Mouse (Mus musculus): Measurements from ENCODE around the gene Rassf1.

Gene Rassf1

DNA sequence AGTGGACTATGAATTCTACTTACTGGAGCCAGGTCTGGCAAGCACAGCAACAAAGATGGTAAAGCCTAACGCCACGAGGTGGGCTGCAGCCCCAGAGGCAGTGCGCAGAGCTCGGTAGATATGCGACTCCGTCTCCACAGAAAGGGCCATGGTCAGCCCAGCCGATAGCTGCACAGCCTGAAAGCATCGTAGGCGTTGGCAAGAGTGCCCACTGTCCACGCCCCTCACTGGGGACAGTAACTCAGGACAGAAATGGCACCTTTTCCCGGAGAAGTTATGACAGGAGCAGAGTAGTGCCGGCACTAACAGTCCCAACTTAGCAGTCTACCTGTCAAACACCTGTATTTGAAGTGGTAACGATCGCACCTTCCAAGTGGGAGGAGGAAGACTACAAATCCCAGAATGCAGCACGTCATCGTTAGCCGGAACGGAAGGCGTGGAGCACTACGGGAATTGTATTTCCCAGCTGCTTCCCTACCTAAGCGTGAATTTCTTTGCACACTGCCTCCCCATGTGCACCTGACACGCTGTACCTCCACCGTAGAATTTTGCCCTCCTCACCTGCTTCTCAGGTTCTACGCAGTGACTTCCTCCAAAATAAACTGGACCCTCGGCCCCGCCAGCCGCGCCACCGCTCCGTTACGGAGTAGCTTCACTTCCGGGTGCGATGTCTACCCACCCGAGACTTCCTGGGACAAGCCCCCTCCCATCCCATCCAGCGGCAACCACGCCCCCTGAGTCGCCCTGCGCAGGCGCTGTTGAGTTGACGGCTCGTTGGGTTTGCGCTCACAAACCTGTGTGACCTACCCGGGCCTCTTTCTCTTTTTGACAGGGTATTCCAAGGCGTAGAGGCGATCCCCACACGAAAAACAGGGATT is 9.6 kb upstream of the Rassf1 start, which contains the start of the genes Cyb561d2 and Nprl2:
Gene Cyb561d2, minus strand, starts transcription at position 720 of the 878 bp plus-strand sequence.
Gene Nprl2, plus strand, starts transcription at position 753 of the 878 bp plus-strand sequence.
- DNase-seq = peak; percentile 98

DNA sequence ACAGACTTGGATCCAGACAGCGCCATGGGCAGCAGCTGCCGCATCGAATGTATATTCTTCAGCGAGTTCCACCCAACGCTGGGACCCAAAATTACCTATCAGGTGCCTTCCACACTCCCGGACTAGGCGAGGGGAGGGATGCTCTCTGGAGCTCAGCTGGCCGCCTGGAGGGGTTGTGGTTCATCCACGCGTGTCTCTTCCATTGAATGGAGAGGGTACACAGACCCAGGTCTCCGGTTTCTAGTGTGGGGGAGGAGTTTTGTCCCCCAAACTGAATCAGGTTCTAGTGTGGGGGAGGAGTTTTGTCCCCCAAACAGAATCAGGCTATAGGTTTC is 9.0 kb upstream of the Rassf1 start:
- DNase-seq = no peak

DNA sequence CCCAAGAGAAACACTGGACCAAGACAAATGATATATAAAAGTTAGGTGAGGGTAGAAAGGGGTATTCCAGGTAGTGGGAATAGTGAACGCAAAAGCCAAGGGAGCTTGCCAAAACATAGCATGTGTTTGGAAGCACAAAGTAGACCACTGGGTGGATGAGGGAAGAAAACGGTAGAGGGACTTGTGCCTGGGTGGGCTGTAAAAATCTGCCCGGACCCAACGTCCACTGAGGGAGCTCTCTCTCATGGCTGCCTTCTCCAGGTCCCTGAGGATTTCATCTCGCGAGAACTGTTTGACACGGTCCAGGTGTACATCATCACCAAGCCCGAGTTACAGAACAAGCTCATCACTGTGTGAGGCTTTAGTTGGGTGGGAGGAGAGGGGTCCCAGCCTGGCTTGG is 8.6 kb upstream of the Rassf1 start:
- DNase-seq = no peak

DNA sequence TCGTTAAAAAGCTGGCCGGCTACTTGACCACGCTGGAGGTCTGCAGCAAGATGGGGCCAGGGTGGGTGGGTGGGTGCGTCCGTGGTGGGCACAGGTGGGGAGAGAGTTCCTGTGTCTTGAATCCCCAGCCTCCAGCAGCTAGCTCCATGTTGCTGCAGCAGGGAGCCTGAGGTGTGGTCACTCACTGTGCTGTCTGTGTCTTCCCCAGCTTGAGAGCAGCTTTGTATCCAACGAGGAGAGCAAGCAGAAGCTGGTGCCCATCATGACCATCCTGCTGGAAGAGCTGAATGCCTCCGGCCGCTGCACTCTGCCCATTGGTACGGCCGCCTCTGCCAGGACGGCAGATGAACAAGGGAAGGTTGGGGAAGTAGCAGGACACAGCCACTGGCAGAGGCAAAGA is 8.1 kb upstream of the Rassf1 start:
- no peak for DNase-seq

DNA sequence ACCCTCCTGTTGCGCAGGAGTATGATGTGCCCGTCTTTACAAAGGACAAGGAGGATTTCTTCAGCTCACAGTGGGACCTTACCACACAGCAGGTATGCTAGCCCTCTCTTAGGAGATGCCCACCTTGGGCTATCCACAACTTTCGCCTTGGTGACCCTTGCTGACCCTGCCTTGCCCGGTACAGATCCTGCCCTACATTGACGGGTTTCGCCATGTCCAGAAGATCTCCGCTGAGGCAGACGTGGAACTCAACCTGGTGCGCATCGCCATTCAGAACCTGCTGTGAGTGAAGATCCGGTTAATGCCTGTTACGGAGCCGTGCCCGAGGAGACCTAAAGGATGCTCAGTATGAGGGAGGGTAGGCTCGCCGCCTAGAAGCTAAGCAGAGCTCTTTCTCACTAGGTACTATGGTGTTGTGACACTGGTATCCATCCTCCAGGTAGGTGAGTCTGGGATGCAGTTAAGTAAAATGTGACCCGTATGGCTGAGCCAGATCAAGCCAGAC is 7.1 kb upstream of the Rassf1 start:
- no peak for DNase-seq

DNA sequence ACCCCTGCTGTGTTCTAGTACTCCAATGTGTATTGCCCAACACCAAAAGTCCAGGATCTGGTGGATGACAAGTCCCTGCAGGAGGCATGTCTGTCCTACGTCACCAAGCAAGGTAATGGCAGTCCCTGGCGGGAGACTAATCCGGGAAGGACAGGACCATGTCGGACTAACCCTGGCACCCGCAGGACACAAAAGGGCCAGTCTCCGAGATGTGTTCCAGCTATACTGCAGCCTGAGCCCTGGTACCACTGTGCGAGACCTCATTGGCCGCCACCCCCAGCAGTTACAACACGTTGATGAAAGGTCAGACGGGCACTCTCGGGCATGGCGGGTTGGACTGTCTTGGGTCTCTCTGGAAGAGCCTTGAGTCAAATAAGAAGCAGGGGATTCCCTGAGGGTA is 6.6 kb upstream of the Rassf1 start:
- no peak for DNase-seq

DNA sequence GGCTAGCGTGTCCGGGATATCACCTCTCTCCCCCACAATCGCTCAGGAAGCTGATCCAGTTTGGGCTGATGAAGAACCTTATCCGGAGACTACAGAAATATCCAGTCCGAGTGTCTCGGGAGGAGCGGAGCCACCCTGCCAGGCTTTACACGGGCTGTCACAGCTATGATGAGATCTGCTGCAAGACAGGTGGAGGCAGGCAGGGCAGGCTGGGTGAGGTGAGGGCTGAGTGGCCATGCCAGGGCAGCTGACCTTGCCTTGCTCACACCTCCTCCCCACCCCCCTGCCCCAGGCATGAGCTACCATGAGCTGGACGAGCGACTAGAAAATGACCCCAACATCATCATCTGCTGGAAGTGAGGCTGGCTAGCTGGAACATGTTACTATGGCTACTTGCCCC is 6.2 kb upstream of the Rassf1 start:
- no peak for DNase-seq

DNA sequence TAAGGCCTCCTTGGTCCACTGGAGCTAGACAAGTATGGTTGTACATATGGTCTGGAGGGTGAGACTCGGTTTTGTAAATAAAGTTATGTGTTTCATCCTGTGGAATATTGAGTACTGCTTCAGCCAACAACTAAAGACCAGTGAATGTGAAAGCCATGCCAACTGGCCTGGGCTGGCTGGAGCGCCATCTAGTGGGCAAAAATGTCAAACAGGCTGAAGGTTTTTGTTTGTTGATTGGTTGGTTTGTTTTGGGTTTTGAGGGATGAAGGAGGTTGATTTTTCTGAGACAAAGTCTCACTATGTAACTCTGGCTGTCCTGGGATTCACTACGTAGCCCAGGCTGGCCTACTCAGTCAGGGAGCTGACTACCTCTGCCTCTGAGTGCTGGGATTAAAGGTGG is 5.8 kb upstream of the Rassf1 start:
- peak; percentile 89 for DNase-seq

DNA sequence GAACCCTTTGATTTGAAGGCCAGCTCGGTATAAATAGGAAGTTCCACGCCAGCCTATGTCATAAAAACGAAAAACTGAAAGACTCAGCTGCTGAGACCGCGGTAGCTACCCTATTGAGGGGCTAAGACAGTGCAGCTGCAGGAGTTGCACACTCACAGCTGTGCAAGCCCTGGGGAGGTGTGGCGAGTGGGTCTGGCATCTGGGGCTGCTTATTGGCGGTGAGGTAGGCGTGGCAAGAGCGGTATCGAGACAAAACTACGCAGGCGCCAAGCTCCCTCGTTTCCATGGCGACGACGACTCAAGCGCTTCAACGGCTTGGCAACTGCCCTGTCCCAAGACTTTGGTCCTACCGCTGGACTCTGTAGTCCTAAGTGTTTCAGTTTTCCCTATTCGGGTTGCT is 4.3 kb upstream of the Rassf1 start, which contains the start of gene Zmynd10:
Gene Zmynd10, plus strand, starts transcription at position 273 of the 400 bp plus-strand sequence.
- peak; percentile 95 for DNase-seq

DNA sequence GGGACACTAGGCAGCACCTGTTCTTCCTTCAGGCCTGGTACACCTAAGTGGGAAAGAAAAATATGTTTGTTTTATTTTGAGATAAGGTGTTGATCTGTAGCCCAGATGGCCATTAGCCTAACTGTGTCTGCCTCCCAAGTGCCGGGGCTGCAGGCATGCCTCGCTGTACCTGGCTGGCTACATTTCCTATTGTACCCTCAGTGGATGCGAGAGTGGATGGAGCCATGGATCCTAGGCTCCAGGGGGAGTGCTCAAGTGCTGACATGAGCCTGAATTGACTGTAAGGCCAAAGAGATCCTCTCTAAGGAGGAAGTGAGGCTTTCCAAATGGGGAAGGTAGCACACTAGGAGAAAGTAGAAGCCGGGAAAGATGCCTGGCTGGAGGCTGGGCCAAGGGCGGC is 3.4 kb upstream of the Rassf1 start:
- DNase-seq = no peak

DNA sequence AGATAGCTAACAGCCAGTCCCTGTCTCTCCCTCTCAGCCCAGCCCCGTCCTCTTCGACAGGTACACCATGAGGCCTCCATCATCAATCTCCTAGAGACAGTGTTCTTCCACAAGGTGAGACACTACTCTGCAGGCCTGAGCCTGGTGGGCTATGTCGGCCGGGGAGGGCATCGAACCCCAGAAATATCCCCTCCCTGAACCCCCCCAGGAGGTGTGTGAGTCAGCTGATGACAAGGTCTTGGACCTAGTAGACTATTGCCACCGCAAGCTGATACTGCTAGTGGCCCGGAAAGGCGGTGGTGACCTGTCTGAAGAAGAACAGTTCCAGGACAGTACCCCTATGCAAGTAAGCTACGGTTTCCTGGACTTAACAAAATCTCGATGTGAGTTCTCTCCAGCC is 2.5 kb upstream of the Rassf1 start:
- DNase-seq = no peak

DNA sequence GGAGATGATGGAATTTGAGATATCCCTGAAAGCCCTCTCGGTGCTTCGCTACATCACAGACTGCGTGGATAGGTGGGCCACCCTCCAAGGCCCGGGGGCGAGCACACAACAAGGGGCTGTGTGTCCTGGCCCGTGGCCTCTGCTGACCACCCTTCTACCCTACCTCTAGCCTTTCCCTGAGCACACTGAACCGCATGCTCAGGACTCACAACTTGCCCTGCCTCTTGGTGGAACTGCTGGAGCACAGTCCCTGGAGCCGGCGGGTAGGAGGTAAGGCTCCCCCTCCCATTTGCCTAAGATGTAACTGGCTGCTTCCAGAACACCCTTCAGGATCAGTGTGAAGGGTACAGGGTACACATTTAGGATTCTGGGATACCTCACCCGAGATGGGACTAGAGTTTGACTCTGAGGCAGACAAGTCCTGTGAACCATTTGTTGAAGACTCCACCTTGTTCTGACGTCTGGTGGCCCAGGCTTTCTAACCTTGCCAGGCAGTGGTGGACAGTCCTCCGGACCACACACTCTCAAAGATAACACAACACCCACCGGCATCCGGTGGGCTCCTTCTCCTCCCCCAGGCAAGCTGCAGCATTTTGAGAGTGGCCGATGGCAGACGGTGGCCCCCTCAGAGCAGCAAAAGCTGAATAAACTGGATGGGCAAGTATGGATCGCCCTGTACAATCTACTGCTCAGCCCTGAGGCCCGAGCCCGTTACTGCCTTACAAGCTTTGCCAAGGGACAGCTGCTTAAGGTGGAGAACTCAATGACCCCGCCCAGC is 1.9 kb upstream of the Rassf1 start:
- DNase-seq = no peak

DNA sequence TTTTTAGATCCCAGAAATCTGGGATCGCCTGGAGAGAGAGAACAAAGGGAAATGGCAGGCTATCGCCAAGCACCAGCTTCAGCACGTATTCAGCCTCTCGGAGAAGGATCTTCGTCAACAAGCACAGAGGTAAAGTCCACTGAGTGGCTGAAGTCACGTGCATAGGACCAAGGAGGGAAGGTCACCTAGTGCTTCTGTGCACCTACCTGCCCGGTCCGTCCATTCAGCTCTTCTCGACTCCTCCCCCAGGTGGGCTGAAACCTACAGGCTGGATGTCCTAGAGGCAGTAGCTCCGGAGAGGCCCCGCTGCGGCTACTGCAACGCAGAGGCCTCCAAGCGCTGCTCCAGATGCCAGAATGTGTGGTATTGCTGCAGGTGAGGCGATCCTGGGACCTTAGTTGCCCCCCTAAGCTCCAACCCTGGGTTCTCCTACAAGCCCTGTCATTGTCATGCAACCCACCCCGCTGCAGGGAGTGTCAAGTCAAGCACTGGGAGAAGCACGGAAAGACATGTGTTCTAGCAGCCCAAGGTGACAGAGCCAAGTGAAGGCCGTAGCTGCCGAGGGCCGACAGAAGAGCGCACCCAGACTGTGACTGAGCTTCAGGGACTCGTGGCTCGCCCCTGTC is 751 bp upstream of the Rassf1 start:
- DNase-seq = no peak

DNA sequence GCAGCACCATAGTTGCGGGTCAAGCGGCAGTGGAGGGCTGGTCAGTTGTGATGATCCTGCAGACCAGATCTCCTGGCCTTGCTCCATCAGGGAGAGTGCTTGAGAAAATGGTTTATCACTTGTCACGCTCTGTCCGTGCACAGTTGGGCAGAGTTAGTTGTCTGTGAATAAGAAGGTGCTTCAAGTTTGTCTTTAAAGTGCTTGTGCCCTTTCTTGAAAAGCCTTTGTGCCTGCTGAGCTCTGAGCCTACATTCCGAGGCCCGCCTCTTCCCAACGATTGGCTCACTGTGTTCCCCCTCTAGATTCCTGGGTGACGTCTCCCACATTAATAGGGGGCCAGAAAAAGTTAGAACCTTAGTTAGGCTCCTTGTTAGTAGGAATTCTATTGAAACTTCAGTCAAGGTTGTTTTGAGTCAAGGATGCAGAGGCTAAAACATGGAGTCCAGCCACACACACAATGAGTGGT is 568 bp downstream of the Rassf1 start:
- DNase-seq = no peak

DNA sequence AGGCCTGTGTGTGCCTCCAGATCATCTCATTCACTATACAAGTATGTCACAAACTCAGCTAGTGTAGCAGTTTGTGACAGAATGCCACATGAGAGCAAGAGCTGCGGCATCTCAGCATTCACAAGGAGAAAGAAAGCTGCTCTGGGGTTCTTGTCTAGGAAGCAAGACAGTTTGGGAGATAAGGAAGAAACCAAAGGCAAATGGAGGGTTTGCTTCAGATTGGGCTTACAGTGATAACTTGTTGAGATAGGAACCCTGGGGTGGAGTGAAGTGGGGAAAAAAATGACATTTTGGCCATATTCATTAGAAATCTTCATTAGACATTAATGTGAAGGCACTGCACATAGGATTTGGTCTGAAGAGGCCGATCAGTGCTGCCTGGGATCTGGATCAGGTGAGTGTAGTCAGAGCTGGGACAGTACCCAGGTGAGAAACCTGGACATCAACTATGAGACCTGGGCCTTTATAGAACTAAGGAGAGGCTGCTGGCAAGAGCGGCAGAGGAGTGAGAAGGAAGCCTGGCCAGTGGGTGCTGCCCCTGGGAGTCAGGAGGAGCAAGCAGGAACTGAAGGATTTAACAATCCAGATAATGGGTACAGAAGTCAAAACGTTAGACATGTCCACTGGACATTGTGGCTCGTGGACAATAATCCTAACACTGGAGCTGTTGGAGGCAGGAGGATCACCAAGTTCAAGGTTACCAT is 1.5 kb downstream of the Rassf1 start:
- no peak for DNase-seq

DNA sequence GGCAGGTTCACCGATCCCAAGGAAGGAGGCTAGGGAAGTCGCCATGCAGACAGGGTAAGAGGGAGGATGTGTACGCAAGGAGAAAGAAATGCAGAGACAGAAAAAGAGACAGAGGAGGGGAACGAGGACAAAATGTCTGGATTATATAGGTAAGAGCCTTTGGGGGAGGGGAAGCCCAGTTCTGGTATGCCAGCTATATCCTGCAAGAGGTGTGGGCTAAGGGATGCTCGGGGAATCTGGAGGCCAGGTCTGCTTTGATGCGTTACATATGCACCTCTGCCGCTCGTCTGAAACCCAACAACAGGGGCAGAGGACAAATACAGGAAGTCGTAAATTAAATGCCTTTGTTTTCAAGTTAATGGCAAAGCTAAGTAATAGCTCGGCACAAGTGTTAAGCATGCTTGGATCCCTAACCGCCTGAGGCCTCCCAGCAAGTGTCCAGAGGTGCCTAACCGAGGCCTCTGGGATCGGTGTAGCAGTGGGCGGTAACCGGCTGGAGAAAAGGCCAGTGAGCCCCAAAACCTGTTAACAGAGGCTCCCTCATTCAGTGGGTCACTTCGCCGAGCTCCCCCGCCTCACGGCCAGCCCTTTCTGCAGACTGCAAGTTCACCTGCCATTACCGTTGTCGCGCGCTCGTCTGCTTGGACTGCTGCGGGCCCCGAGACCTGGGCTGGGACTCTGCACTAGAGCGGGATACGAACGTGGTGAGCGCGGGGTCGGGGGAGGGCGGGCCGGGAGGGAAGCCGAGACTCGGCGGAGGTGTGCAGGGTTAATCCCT is 2.4 kb downstream of the Rassf1 start:
- peak; percentile 73 for DNase-seq

DNA sequence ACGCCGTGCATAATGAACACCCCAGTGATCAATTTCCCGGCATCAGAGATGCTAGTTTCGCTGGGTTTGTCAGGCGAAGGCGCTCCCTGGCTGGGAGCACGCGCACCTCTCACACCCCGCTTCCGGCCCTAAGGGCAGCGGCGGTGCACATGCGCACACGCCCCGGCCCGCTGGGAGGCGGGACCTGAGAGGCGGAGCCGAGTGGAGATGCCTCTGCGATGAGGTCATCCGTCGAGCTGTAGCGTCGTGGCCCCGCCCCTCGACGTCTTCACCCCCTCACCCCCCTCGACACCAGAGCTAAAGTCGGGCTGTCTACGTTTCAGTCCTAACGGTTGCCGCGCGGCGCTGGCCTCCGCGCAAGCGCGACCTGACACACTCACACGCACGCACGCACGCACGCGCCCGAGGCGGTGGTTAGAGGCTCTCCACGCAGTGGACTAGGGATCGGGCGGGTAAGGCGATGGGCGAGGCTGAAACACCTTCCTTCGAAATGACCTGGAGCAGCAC is 3.0 kb downstream of the Rassf1 start:
- peak; percentile 97 for DNase-seq

DNA sequence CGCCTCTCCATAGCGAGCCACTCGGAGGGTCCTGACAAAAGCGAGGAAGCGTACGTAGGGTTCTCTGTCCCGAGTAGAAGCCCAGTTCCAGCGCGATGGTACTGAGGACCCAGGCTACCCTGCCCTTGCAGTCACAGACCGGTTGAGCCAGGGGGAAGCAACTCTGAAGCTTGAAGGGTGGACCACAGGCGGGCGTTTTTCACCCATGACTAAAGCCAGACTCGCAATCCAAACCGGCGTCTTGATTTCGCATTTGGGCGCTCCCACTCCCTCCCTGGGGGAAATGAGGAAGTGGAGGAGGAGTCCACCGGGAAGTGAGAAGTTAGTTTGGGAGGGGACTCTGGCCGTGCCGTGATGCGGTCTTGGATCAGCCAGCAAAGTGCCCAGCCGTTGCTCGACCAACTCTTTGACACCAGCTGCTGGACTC is 3.7 kb downstream of the Rassf1 start:
- DNase-seq = no peak

DNA sequence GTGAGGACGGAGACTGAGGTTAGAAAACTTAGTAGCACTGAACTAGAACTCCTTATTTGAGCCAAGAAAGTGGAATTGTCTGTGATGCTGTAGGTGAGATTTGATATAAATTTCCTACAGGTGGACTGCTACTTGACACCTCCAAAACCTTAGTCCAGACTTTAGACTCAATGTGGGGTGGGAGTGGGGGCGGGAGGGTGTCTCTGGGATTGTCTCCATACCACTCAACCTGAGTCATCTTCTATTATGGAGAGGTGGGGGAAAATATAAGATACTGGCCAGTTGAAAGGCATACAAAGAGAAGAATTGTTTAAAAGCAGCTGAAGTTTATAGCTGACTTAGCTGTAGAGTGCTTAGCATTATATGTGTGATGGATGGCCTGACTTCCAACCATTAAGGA is 4.3 kb downstream of the Rassf1 start:
- no peak for DNase-seq

DNA sequence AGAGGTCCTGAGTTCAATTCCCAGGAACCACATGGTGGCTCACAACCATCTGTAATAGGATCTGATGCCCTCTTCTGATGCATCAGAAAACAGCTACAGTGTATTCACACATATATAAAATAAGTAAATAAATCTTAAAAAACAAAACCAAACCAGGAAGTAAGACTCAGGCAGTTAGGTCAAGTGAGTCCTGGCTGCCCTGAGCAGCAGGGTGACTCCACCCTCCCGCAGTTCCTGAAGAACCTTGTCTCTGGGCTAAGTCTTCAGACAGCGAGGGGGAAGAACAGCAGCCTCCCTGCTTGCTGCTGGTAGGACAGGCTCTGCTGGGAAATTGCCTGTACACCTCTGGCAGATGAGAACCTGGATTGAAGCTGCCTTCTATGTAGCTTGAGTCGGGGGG is 5.0 kb downstream of the Rassf1 start:
- no peak for DNase-seq

DNA sequence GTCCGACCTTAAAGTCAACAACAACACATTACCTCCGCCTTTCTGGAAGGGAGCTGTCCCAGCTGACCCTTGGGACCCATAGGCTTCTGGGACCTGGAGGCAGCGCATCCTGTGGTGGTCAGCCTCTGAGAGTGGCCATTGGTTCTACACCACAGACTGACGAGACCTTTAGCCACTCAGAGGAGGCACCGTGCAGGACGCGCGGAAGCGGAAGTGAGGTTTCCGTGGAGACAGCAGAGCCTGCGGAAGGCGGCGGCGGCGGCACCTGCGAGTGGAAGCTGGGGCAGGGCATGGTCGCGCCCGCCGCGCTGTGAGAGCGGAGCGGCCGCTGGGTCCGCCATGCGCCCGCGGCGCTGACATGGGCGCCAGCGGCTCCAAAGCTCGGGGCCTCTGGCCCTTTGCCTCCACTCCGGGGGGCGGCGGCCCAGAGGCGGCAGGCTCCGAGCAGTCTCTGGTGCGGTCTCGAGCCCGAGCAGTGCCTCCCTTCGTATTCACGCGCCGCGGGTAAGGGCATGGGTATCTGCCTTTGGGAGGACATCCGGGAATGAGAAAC is 11.8 kb downstream of the Rassf1 start, which contains the start of gene Tusc2:
Gene Tusc2, plus strand, starts transcription at position 227 of the 553 bp plus-strand sequence.
- DNase-seq = peak; percentile 94
